Mouse (Mus musculus): ENCODE results near the gene Mgme1.

DNA sequence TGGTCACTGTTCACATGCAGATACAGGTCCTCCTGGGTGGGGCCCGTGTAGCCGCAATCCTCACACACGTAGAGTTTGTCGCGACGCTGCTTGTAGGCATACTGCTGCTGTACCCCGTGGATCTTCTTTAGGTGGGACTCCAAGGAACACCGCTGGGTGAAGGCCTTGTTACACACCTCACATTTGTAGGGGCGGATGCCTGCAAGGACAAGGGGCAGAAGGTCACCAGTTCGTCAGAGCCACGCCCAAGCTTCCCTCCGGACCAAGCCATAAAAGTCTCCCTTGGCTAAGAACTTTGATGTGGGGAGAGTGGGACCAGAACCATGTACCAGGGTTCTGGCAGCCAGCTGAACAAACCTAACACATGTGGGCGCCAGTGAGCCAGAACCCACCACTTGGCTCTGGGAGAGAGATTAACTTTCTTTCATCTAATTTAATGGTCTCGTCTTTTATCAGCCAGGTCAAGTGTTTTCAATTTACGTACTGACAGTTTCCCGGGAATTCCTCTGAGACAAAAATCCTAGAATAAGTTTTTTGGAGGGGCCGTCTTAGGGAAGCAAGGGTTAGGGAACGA, 35.3 kb downstream of the Mgme1 start:
- TF ChIP-seq CTCF (IDR thresholded peaks at IDR 0.05; ENCODE audit: low read depth) (0 out of 2 replicates have a peak, but pooled peaks have one; percentile 25), EP300 (IDR thresholded peaks at IDR 0.05; ENCODE audit: low read depth) (no peak)

Data from liver, embryonic 14.5 days (tissue).